Mouse (Mus musculus) ES-E14 (cell line): ENCODE measurements around the gene Hspa4.

Source experiments
- HCFC1 ChIP-seq: IDR thresholded peaks from 2 replicates; pipeline ENCODE4 v1.6.1; 2012; ENCODE audit warnings: low read length, inconsistent platforms, borderline replicate concordance; ENCODE audit not compliant: insufficient read depth
- MAFK ChIP-seq: IDR thresholded peaks from 2 replicates; pipeline ENCODE4 v1.6.1; 2014; ENCODE audit warnings: mild to moderate bottlenecking, low read depth, low read length, inconsistent platforms; ENCODE audit not compliant: insufficient read depth
- ZC3H11A ChIP-seq: IDR thresholded peaks from 2 replicates; pipeline ENCODE4 v1.6.1; 2012; ENCODE audit warnings: low read depth, mild to moderate bottlenecking, inconsistent platforms, low read length, borderline replicate concordance
- ZNF384 ChIP-seq: IDR thresholded peaks from 2 replicates; pipeline ENCODE4 v1.6.1; 2012; ENCODE audit warnings: low read depth, low read length, inconsistent platforms

DNA sequence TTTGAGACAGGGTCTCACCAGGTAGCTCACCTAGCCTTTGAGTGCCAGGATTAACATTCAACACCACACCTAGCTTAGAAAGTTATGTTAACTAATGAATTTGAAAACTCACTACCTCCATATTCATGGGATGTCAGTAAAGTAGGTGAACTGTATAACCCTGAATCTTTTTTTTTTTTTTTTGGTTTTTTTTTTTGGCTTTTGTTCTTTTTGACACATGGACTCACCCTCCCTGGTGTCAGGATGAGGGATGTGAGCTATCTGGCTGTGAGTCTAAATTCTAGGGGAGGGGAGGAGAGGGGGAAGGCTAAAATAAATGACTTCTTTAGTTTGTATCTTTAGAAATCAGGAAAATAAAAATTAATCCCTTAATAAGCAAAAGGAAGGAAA, 35.9 kb upstream of the Hspa4 start:
- TF ChIP-seq MAFK (no peak), HCFC1 (no peak), ZC3H11A (no peak), ZNF384 (peak; percentile 64; the same call in 1 of the 2 replicates)
